Mouse (Mus musculus) lung, postnatal 0 days (tissue): ENCODE data around the gene Srpk2. TPM values are rescaled to one million over a fixed set of nuclear protein-coding genes. Genes with fewer than 3 reads are reported as not detected.

Experiments used
- ATAC-seq: fragments of 200-750 bp; cut with Nextera tagmentation; 2 replicates; pipeline ENCODE4 v1.8.0; 2017; ENCODE audit warnings: moderate library complexity
- DNase-seq: peaks from one replicate; pipeline ENCODE4 v3.0.0-alpha.2; 2016; ENCODE audit warnings: low spot score
- H3K27ac ChIP-seq: fragments of 300-500 bp; sonication (generic); 2 replicates; pipeline ENCODE4 v1.5.1; 2014; ENCODE audit warnings: antibody characterized with exemption, mild to moderate bottlenecking, low read length, mixed read lengths
- H3K27me3 ChIP-seq: fragments of 300-500 bp; sonication (generic); replicated peaks from 2 replicates; pipeline ENCODE4 v1.6.1; 2014; ENCODE audit warnings: low read length, mixed read lengths; ENCODE audit not compliant: insufficient read depth
- H3K36me3 ChIP-seq: fragments of 300-500 bp; sonication (generic); 2 replicates; pipeline ENCODE4 v1.6.1; 2014; ENCODE audit warnings: low read length, mixed read lengths; ENCODE audit not compliant: insufficient read depth
- H3K4me1 ChIP-seq: fragments of 300-500 bp; sonication (generic); 2 replicates; pipeline ENCODE4 v1.6.1; 2014; ENCODE audit warnings: antibody characterized with exemption, low read depth, low read length, mixed read lengths; ENCODE audit not compliant: insufficient read depth
- H3K4me2 ChIP-seq: fragments of 300-500 bp; sonication (generic); replicated peaks from 2 replicates; pipeline ENCODE4 v1.6.1; 2014; ENCODE audit warnings: low read depth, mild to moderate bottlenecking, low read length, moderate library complexity, mixed read lengths
- H3K4me3 ChIP-seq: fragments of 300-500 bp; sonication (generic); 2 replicates; pipeline ENCODE4 v1.5.1; 2014; ENCODE audit warnings: low read depth, low read length
- H3K9ac ChIP-seq: fragments of 300-500 bp; sonication (generic); replicated peaks from 2 replicates; pipeline ENCODE4 v1.6.1; 2014; ENCODE audit warnings: low read depth, mild to moderate bottlenecking
- H3K9me3 ChIP-seq: fragments of 300-500 bp; sonication (generic); 2 replicates; pipeline ENCODE4 v1.6.1; 2016; ENCODE audit warnings: low read length, mixed read lengths
- CTCF ChIP-seq: IDR thresholded peaks from 2 replicates; pipeline ENCODE4 v1.5.1; 2016; ENCODE audit warnings: antibody characterized with exemption, mild to moderate bottlenecking
- EP300 ChIP-seq: IDR thresholded peaks from 2 replicates; pipeline ENCODE4 v1.6.1; 2016; ENCODE audit warnings: antibody characterized with exemption, mild to moderate bottlenecking, control low read depth
- WGBS: fragments of 180-500 bp; shearing (Covaris S2); extraction: QIAGEN DNeasy Blood & Tissue Kit; methylation state at CpG from one replicate; pipeline ENCODE4 v1.1.7; 2014; 5-methylcytosine and 5-hydroxymethylcytosine counted together
- polyA plus RNA-seq: library from polyadenylated mRNA; unstranded; fragments of >200 nt; fragmentation: Nextera tagmentation; extraction: Ambion mirVana; gene quantifications from 2 replicates; pipeline ENCODE4 v1.2.1, GENCODE M21; 2015

Srpk2 gene
- polyA plus RNA-seq, 1 experiment from 2014 or later: 38.1 TPM

- 96% methylated on average over 3 of the region's 3 CpGs for WGBS
These were observed 167.5 kb downstream of the Srpk2 start for GRCm38 (mm10) chr5:23516962-23517361.

GRCm38 (mm10) chr5:23515038-23515437, 169.4 kb downstream of the Srpk2 start:
- Histone ChIP-seq H3K36me3 (peaks cover 7% of the 10 kb centered on the region; the same call in 1 of the 2 replicates), H3K27ac (no peak overlapping the region; the same call in 1 of the 2 replicates), H3K4me3 (no peak overlapping the region), H3K9ac (no peak overlapping the region), H3K9me3 (no peaks in the 10 kb centered on the region), H3K4me2 (no peak overlapping the region), H3K4me1 (no peaks in the 10 kb centered on the region), H3K27me3 (no peaks in the 10 kb centered on the region)
- 75% methylated on average over 10 of the region's 10 CpGs for WGBS
- no peak for DNase-seq
- TF ChIP-seq CTCF: no peak
- no peak for TF ChIP-seq EP300
- peak; percentile 56 for ATAC-seq

More at GRCm38 (mm10) chr5:23516962-23517361, 167.5 kb downstream of the Srpk2 start:
- Histone ChIP-seq H3K9ac (no peak overlapping the region), H3K4me3 (no peak overlapping the region), H3K4me2 (no peak overlapping the region), H3K4me1 (no peaks in the 10 kb centered on the region), H3K27me3 (no peaks in the 10 kb centered on the region), H3K27ac (no peak overlapping the region), H3K36me3 (peaks cover 7% of the 10 kb centered on the region; the same call in 1 of the 2 replicates), H3K9me3 (no peaks in the 10 kb centered on the region)
- DNase-seq: no peak
- ATAC-seq: no peak
- TF ChIP-seq EP300 (no peak), CTCF (no peak)

GRCm38 (mm10) chr5:23513468-23513867, 170.9 kb downstream of the Srpk2 start:
- Histone ChIP-seq H3K9me3 (no peaks in the 10 kb centered on the region), H3K36me3 (peaks cover 7% of the 10 kb centered on the region; the same call in 1 of the 2 replicates), H3K4me3 (no peak overlapping the region), H3K4me2 (no peak overlapping the region), H3K9ac (no peak overlapping the region), H3K27me3 (no peaks in the 10 kb centered on the region), H3K27ac (no peak overlapping the region), H3K4me1 (no peaks in the 10 kb centered on the region)
- ATAC-seq (no peak), DNase-seq (no peak)
- WGBS: 93% methylated on average over 13 of the region's 13 CpGs
- TF ChIP-seq CTCF: no peak
- no peak for TF ChIP-seq EP300

GRCm38 (mm10) chr5:23512556-23512955, 171.9 kb downstream of the Srpk2 start:
- no peaks in the 10 kb centered on the region for H3K9me3 ChIP-seq
- no peak overlapping the region for H3K4me2 ChIP-seq
- 87% methylated on average over 7 of the region's 7 CpGs for WGBS
- no peaks in the 10 kb centered on the region for H3K4me1 ChIP-seq
- H3K27me3 ChIP-seq: no peaks in the 10 kb centered on the region
- ATAC-seq (no peak), DNase-seq (no peak)
- no peak overlapping the region for H3K9ac ChIP-seq
- no peak overlapping the region for H3K27ac ChIP-seq
- no peak overlapping the region for H3K4me3 ChIP-seq
- TF ChIP-seq EP300: no peak
- H3K36me3 ChIP-seq: peaks cover 7% of the 10 kb centered on the region; the same call in 1 of the 2 replicates

- Histone ChIP-seq H3K27me3 (no peaks in the 10 kb centered on the region), H3K4me3 (no peak overlapping the region), H3K9me3 (no peaks in the 10 kb centered on the region), H3K4me1 (no peaks in the 10 kb centered on the region), H3K27ac (no peak overlapping the region), H3K9ac (no peak overlapping the region), H3K36me3 (peaks cover 7% of the 10 kb centered on the region; the same call in 1 of the 2 replicates), H3K4me2 (no peak overlapping the region)
- 98% methylated on average over 5 of the region's 5 CpGs for WGBS
- ATAC-seq: no peak
- DNase-seq: no peak
- TF ChIP-seq EP300: no peak
- TF ChIP-seq CTCF: no peak
These were observed 173.0 kb downstream of the Srpk2 start for GRCm38 (mm10) chr5:23511456-23511855.

GRCm38 (mm10) chr5:23508630-23509029, 175.8 kb downstream of the Srpk2 start:
- Histone ChIP-seq H3K4me3 (no peak overlapping the region), H3K4me2 (no peak overlapping the region), H3K27ac (no peak overlapping the region), H3K36me3 (peaks cover 7% of the 10 kb centered on the region; the same call in 1 of the 2 replicates), H3K27me3 (no peaks in the 10 kb centered on the region), H3K9ac (no peak overlapping the region), H3K4me1 (no peaks in the 10 kb centered on the region), H3K9me3 (no peaks in the 10 kb centered on the region)
- ATAC-seq (no peak), DNase-seq (no peak)
- no peak for TF ChIP-seq CTCF
- TF ChIP-seq EP300: no peak
- 86% methylated on average over 6 of the region's 6 CpGs for WGBS

- H3K4me1 ChIP-seq: no peaks in the 10 kb centered on the region
- no peak overlapping the region for H3K9ac ChIP-seq
- H3K4me3 ChIP-seq: no peak overlapping the region
- H3K27me3 ChIP-seq: no peaks in the 10 kb centered on the region
- peak; percentile 13 for DNase-seq
- no peak for ATAC-seq
- no peak overlapping the region for H3K27ac ChIP-seq
- WGBS: 72% methylated on average over 4 of the region's 4 CpGs
- TF ChIP-seq CTCF (no peak), EP300 (no peak)
- no peaks in the 10 kb centered on the region for H3K9me3 ChIP-seq
- H3K36me3 ChIP-seq: no peaks in the 10 kb centered on the region
- no peak overlapping the region for H3K4me2 ChIP-seq
These were observed 177.2 kb downstream of the Srpk2 start for GRCm38 (mm10) chr5:23507210-23507609.
